Mouse (Mus musculus) layer of hippocampus, adult 11-12 months (tissue): ENCODE results near the gene Sv2b.
"Not testable (repeated sequence)": the region's sequence is repeated elsewhere in the genome, so short reads cannot be mapped to it uniquely, and the experiment has no call there.

Experiments used
- DNase-seq: peaks from one replicate; pipeline ENCODE4 v3.0.0; 2022; ENCODE audit warnings: low spot score

Gene Sv2b

GRCm38 (mm10) chr7:75308457-75309312 lies at the start of gene Sv2b:
Gene Sv2b, minus strand, starts transcription at chr7:75309262.
- peak; percentile 24 for DNase-seq

- no peak for DNase-seq
These were observed 49.3 kb upstream of the Sv2b start for GRCm38 (mm10) chr7:75358284-75358851.

- DNase-seq, result no peak
These were observed 46.5 kb upstream of the Sv2b start for GRCm38 (mm10) chr7:75355521-75355920.

- no peak for DNase-seq
These were observed 43.8 kb upstream of the Sv2b start for GRCm38 (mm10) chr7:75352777-75353374.

- DNase-seq, result no peak
These were observed 41.1 kb upstream of the Sv2b start for GRCm38 (mm10) chr7:75350172-75350571.

GRCm38 (mm10) chr7:75332311-75332710 lies 23.2 kb upstream of the Sv2b start:
- peak; percentile 15 for DNase-seq

GRCm38 (mm10) chr7:75329740-75330142 lies 20.7 kb upstream of the Sv2b start:
- no peak for DNase-seq

- DNase-seq, result no peak
These were observed 19.8 kb upstream of the Sv2b start for GRCm38 (mm10) chr7:75328721-75329362.

- no peak for DNase-seq
These were observed 16.2 kb upstream of the Sv2b start for GRCm38 (mm10) chr7:75325273-75325672.

GRCm38 (mm10) chr7:75322742-75323141 lies 13.7 kb upstream of the Sv2b start:
- not testable (repeated sequence) for DNase-seq

- no peak for DNase-seq
These were observed 10.9 kb upstream of the Sv2b start for GRCm38 (mm10) chr7:75320009-75320408.

GRCm38 (mm10) chr7:75318320-75318719 lies 9.3 kb upstream of the Sv2b start:
- DNase-seq, result no peak

- no peak for DNase-seq
These were observed 5.8 kb upstream of the Sv2b start for GRCm38 (mm10) chr7:75314873-75315272.

- DNase-seq, result no peak
These were observed 508 bp upstream of the Sv2b start for GRCm38 (mm10) chr7:75309570-75309969.

- no peak for DNase-seq
These were observed 964 bp downstream of the Sv2b start for GRCm38 (mm10) chr7:75308140-75308456.

GRCm38 (mm10) chr7:75307570-75308087 lies 1.4 kb downstream of the Sv2b start:
- no peak for DNase-seq

- no peak for DNase-seq
These were observed 3.1 kb downstream of the Sv2b start for GRCm38 (mm10) chr7:75305901-75306465.

- DNase-seq, result no peak
These were observed 6.4 kb downstream of the Sv2b start for GRCm38 (mm10) chr7:75302523-75303215.

- no peak for DNase-seq
These were observed 9.8 kb downstream of the Sv2b start for GRCm38 (mm10) chr7:75299245-75299644.

GRCm38 (mm10) chr7:75296688-75297119 lies 12.4 kb downstream of the Sv2b start:
- no peak for DNase-seq

- DNase-seq, result peak; percentile 47
These were observed 13.7 kb downstream of the Sv2b start for GRCm38 (mm10) chr7:75295228-75295865.
